Mouse (Mus musculus) C2C12 (cell line): ENCODE results near the gene Ttc5.

Experiments used
- CEBPB ChIP-seq: IDR thresholded peaks from one replicate; pipeline ENCODE4 v1.6.1; 2011; ENCODE audit warnings: low read depth, mild to moderate bottlenecking, control low read depth, moderate library complexity
- CTCF ChIP-seq: IDR thresholded peaks from one replicate; pipeline ENCODE4 v1.5.1; 2011; ENCODE audit not compliant: control insufficient read depth, insufficient read depth, insufficient read length
- MAX ChIP-seq: IDR thresholded peaks from one replicate; pipeline ENCODE4 v1.6.1; 2011; ENCODE audit warnings: mild to moderate bottlenecking, control low read depth

GRCm38 (mm10) chr14:50771342-50771741 lies 14.0 kb downstream of the Ttc5 start:
- TF ChIP-seq CTCF (no peak), CEBPB (no peak), MAX (no peak)
